Mouse (Mus musculus) cerebellum, adult (tissue): ENCODE measurements at regions not wholly inside any gene's neighbourhood (a gene's known extent, or its start where the extent isn't known, plus 50 kb on each side); places are given as distances from the start of the nearest gene placed in this dataset.
A peak's percentile ranks its signal among the peaks of the same experiment; 100 is the strongest.

Experiments used
- ATAC-seq: cut with Nextera tagmentation; 2 replicates; pipeline ENCODE4 v1.9.2; 2017; ENCODE audit warnings: mild to moderate bottlenecking, moderate library complexity, mixed read lengths; ENCODE audit not compliant: insufficient number of reproducible peaks, low FRiP score, low TSS enrichment

- no peak for ATAC-seq
These were observed 256.4 kb upstream of the Rgma start for GRCm38 (mm10) chr7:73118871-73119270.

DNA sequence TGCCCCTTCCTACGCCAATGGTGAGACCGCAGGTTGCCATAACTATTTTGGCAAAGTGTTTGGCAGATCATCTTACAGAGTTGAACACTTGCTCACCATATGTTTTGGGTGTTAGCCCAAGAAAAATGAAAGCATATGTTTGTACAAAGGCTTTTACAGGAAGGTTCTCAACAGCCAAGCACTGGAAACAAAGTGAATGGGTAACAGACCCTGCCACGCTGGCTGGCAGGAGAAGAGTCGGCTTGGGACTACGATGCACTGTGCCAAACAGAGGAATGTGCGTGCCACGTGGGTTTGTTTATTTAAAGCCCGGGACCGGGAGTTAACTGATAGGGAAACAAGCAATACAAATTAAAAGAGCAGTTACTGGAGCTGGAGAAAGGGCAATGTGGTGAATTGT is 255.0 kb upstream of the Rgma start:
- ATAC-seq = no peak

DNA sequence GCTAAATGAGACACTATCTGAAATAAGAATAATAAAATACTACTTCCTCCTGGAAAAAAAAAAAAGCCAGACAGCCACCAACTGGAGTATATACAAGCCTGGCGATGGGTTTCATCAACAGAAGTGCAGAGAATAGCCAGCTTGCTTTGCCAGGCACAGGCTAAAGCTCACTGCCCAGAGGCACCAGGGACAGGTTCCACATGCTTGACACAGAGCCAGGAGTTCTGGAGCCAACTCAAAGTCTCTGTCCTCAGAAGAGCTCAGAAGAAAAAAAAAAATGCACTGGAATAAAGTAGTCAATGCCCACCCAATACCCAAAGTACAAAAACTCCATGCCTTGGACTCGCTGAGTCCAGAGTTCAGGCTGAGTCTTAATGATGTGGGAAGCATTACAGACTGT is 250.3 kb upstream of the Rgma start:
- no peak for ATAC-seq

- ATAC-seq = no peak
These were observed 249.4 kb upstream of the Rgma start for GRCm38 (mm10) chr7:73125864-73126263.

DNA sequence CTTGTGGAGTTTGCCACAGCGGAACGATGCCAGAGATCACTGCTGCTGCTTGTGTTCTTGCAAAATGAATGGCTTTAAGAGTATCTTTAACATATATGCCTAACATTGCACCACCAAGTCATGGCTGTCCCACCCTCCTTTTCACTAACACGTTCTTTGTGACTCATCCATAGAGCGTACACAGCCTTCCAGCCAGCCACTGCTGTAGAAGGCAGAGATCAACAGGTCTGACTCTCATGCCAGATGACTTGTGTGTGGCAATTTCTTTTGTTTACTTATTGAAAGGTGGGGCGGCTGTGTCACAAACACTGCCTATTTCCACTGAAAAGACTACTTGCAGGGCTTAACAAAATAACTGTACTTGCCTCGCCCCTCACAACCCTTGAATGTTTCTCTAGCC is 239.5 kb upstream of the Rgma start:
- no peak for ATAC-seq

DNA sequence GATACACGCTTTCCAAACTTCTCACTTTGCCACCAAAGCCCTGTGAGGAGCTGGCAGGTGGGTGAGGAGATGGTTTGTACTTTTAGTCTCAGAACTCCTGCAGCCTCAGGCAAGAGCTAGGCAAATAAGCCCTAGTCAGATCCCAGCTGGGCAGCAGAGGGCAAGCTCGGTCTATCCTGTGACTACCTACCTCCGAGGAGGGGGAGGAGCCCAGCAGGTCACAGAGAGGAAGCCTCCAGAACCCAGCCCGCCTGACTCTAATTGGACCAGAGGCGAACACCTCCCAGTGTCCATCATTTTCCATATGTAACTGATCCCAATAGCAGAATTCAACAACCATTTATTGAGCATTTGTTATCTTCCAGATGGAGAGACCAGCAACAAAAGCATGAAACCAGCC is 237.0 kb upstream of the Rgma start:
- ATAC-seq = peak; percentile 53; the same call in 1 of the 2 replicates

DNA sequence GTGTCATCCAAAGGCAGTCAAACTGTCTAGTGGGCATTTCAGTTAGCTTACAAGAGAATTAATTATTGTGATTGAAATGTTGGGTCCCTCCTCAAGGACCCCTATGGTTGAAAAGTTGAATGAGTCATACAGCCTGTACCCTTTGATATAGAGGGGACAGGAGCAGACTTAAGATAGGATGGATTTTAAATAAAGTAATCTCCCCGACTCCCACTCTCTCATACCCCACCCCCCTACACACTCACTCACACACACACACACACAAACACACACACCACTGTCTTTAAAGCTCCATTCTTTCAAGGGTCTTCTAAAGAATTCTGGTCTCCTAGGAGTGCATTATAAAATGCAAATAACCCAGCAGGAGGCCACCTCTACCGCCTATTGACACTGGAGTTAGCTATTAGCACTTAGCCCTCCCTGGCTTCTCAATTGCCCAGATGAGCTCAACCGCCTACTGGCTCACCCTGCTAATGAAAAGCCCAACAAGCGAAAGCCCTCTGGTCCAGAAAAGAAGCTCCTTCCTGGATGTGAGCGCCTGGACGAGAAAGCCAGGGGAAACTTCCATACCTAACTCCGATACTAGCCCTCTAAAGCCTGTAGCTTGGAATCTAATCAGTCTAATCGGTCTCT is 236.3 kb upstream of the Rgma start:
- ATAC-seq = no peak

- ATAC-seq = no peak
These were observed 235.4 kb upstream of the Rgma start for GRCm38 (mm10) chr7:73139901-73140300.

DNA sequence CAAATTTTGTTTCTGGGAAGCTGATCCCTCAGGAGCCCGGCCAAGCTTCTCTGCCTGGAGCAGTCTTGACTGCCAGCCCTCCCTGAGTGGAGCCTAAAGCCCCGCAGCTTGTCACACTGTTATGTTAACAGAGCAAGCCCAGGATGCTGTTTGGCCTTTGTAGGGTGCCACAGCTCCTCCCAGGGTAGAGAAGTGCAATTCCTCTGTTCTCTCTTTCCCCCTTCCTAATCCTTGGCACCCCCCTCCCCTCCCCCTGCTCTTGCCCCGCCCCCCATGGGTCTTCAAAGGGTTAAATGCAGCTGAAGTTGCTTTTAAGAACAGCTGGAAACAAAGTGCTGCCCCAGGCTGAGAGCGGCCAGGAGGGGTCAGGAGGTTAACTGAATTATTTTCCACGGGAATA is 234.1 kb upstream of the Rgma start:
- no peak for ATAC-seq

DNA sequence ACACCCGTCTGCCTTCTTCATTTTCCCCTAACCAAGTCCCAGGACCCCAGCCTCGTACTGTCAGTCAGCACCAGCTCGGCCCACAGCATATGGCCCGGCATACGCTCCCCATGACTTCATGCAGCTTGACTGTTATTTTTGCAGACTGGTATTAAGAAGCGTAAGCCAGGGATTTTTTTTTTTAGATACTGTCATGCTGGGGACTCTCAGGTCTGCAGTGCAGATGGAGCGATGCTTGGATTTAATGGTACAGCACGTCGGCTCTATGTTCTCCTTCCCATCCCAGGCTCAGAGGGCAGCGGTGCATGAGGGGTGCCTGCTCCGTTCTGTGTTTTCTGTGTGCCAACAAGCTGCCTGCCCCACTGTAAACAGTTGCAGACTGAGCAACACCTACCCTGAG is 231.4 kb upstream of the Rgma start:
- peak; percentile 21; the same call in 1 of the 2 replicates for ATAC-seq

DNA sequence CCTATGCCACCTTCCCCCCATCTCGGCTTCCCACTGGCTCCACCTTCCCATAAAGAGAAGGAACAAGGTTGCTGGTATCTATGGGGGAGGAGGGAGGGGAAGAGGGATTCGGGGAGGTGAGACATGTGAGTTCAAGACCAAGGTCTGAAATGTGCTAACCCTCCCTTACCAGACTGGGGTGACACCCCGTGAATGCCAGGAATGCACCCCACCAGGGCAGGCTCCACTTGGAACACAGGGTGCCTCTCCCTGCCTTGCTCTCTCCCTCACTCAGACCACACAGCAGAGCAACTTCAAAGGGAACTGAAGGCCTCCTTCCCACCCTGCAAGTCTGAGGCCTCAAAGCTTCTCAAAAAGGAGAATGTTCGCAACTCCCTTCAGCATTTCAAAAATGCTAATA is 230.5 kb upstream of the Rgma start:
- ATAC-seq = no peak

- ATAC-seq = no peak
These were observed 228.1 kb upstream of the Rgma start for GRCm38 (mm10) chr7:73147251-73147650.

DNA sequence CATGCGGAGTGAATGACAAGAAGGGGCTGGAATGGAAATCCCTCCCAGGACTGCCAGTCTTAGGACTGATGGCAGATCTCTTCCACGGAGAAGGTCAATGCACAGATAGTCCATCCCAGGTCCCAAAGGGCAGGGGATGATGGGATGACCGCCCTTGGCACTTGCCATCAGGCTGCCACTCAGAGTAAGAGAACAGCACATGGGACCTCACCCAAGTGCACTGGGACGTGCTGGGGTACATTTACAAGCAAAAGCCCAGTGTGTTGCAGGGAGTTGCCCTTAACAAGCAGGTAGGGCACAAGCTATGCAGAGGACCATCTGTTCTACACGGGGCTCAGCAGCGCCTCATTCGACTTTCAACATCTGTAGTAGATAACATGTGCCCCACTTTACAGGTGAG is 224.9 kb upstream of the Rgma start:
- no peak for ATAC-seq

GRCm38 (mm10) chr7:73151586-73152467 is 223.5 kb upstream of the Rgma start:
- no peak for ATAC-seq

- no peak for ATAC-seq
These were observed 221.6 kb upstream of the Rgma start for GRCm38 (mm10) chr7:73153668-73154067.

DNA sequence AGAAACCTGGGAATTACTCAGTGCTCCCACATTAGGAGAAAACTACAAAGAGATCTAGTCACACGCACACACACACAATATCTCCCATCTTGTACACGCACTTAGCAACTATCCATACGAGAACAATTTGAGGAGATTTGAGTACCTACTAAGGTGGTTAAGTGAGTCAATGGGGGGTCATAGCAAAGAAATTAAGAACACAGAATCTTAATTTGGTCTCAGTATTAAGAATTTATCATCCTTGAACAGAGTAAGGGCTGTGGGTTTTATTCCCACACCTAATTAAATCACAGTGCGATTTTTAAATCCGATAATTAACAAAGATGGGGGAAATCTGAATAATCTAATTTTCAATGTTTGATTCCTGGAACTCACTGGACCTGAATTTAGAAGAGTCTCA is 216.5 kb upstream of the Rgma start:
- no peak for ATAC-seq

GRCm38 (mm10) chr7:73160968-73161367 is 214.3 kb upstream of the Rgma start:
- ATAC-seq = no peak

- no peak for ATAC-seq
These were observed 211.6 kb upstream of the Rgma start for GRCm38 (mm10) chr7:73163687-73164086.

DNA sequence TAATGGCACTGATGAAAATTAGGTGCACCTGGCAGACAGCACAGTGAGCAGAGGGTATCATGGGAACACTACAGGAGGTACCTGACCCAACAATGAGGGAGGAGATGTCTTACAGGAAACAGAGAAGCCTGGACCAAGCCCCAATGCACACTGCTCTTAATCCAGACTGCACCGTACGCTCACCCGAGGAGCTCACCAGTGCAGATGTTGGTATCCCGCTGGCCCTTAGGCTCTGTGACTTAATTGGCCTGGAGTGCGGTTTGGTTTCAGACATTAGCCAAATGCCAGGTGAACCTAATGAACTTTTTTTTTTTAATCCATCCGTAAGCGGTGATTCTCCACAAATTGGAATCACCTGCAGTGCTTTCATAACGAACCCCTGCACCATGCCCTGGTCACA is 209.8 kb upstream of the Rgma start:
- ATAC-seq = no peak

- ATAC-seq = no peak
These were observed 205.9 kb upstream of the Rgma start for GRCm38 (mm10) chr7:73169416-73169815.

DNA sequence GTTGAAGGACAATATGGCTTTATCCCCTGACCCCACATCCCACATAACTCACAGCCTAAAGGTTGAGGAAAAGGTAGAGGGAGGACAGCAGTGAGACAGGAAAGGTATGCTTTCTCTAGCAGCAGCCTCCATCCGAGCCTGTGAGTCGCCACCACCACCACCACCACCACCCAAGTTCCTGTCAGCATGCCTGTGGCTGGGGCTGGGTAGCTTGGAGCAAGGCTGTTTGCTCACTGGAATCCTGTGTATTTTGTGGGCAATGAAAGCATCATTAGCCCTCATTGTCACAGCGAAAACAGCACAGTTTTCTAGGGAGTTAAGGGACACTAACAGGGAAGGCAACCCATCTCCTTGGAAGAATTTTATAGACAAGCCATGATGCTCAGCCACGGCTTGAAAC is 202.7 kb upstream of the Rgma start:
- ATAC-seq = no peak

DNA sequence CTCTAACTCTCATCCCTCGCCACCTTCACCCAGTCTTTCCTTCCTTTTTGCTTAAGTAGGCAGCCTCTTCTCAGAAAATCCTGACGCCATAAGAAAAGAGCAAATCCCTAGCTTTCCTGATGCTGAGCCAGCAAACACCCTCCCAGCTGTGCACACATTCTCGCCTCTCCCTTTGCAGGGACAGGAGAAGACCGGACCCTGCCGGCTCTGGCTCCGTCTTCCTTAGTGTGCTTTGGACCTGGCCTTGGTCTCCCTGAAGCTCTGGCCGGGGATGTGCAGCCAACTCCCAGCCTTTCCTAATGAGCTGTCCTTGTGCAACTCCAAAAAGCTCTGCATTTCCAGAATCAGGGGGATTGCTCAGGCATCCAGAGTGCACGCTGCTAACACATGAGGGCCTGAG is 191.5 kb upstream of the Rgma start:
- ATAC-seq = no peak
